Mouse (Mus musculus): ENCODE results near the gene Zfp14.

DNA sequence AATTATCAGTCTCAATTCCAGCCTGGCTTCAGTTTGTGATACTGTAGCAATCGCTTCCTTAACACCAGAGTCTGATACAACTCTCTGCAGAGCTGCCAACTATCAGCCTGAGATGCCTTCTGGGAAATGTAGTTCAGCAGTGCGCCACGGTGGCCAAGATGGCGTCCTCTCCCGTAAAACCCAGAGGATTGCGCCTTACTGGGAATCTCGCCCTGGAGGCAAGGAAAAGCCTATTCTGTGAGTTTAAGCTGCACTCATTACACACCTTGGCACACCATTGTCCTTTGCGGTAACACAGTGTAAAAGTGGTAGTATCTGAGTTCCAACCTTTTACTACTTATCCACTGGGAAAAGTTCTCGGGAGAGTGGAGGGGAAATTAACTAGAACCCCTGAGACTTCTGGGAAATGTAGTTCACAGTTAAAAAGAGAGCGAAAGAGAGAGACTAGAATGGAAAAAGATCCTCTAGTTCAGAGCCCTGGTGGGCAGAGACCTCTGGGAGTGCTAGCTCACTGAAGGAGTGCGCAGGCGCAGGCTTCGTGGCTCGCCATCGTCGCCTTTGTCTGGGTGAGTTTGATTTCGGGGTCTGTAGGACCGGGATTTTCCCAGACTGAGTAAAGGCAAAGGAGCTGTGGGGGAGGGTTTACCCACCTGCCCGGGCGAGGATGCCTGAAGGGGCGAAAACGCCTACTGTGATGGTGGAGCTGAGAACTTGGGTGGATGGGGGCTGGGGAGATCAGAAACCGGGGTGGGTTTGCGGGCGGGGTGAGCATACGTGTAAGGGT is 43.7 kb upstream of the Zfp14 start, which contains the start of gene Zfp260:
- TF ChIP-seq CTCF (IDR thresholded peaks at IDR 0.05) (peak; percentile 38), EP300 (IDR thresholded peaks at IDR 0.05) (peak; percentile 49; the same call in 1 of the 2 replicates)
